Mouse (Mus musculus) lung, embryonic 16.5 days (tissue): ENCODE measurements around the gene 1600014C23Rik. TPM values are rescaled to one million over a fixed set of nuclear protein-coding genes. Genes with fewer than 3 reads are reported as not detected.

Experiments used
- ATAC-seq: fragments of 200-750 bp; cut with Nextera tagmentation; 2 replicates; pipeline ENCODE4 v1.8.0; 2017; ENCODE audit warnings: low read depth, mild to moderate bottlenecking, moderate library complexity
- H3K27ac ChIP-seq: fragments of 300-500 bp; sonication (generic); 2 replicates; pipeline ENCODE4 v1.5.1; 2014; ENCODE audit warnings: mild to moderate bottlenecking, control low read depth, low read length
- H3K27me3 ChIP-seq: fragments of 300-500 bp; sonication (generic); 2 replicates; pipeline ENCODE4 v1.6.1; 2014; ENCODE audit warnings: low read depth, low read length, mixed read lengths; ENCODE audit not compliant: control insufficient read depth, insufficient read depth
- H3K36me3 ChIP-seq: fragments of 300-500 bp; sonication (generic); 2 replicates; pipeline ENCODE4 v1.6.1; 2014; ENCODE audit warnings: low read length; ENCODE audit not compliant: control insufficient read depth, insufficient read depth
- H3K4me1 ChIP-seq: fragments of 300-500 bp; sonication (generic); replicated peaks from 2 replicates; pipeline ENCODE4 v1.6.1; 2014; ENCODE audit warnings: low read length, mixed read lengths; ENCODE audit not compliant: control insufficient read depth, insufficient read depth
- H3K4me2 ChIP-seq: fragments of 300-500 bp; sonication (generic); 2 replicates; pipeline ENCODE4 v1.6.1; 2014; ENCODE audit warnings: low read depth, low read length, control low read depth
- H3K4me3 ChIP-seq: fragments of 300-500 bp; sonication (generic); 2 replicates; pipeline ENCODE4 v1.5.1; 2014; ENCODE audit warnings: mild to moderate bottlenecking, low read length, control low read depth
- H3K9ac ChIP-seq: fragments of 300-500 bp; sonication (generic); 2 replicates; pipeline ENCODE4 v1.6.1; 2014; ENCODE audit warnings: low read length, control low read depth
- H3K9me3 ChIP-seq: fragments of 300-500 bp; sonication (generic); 2 replicates; pipeline ENCODE4 v1.6.1; 2016; ENCODE audit warnings: low read length; ENCODE audit not compliant: control insufficient read depth
- WGBS: fragments of 180-500 bp; shearing (Covaris S2); extraction: QIAGEN DNeasy Blood & Tissue Kit; methylation state at CpG from one replicate; pipeline ENCODE4 v1.1.7; 2014; 5-methylcytosine and 5-hydroxymethylcytosine counted together
- polyA plus RNA-seq: library from polyadenylated mRNA; unstranded; fragments of >200 nt; fragmentation: Nextera tagmentation; extraction: Ambion mirVana; gene quantifications from 2 replicates; pipeline ENCODE4 v1.2.1, GENCODE M21; 2015

1600014C23Rik gene
- polyA plus RNA-seq, 1 experiment from 2014 or later = not detected

DNA sequence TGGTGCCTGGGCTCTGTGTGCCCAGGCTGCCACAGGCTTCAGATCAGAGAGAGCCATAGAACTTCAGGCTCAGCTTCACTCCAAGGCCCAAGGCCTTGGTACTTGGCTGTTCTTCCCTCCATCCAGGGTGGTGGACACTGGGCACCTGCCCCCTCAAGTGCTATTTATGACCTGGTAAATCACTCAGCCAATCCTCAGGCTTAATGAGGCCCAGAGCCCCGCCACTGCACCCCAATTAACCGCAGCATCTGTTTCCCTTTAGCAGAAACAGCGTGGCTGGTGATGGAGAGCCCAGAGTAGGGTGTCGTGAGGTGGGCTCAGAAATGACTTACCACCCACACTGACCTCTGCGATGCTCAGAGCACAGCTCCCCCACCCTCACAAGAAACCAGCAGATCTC, 23.2 kb upstream of the 1600014C23Rik start:
- Histone ChIP-seq H3K4me3 (no peak overlapping the region), H3K27me3 (no peaks in the 10 kb centered on the region), H3K36me3 (no peaks in the 10 kb centered on the region), H3K4me2 (no peak overlapping the region), H3K9ac (no peak overlapping the region), H3K27ac (no peak overlapping the region), H3K4me1 (peaks cover 19% of the 10 kb centered on the region), H3K9me3 (no peaks in the 10 kb centered on the region)
- WGBS = 77% methylated on average over 5 of the region's 5 CpGs
- no peak for ATAC-seq

DNA sequence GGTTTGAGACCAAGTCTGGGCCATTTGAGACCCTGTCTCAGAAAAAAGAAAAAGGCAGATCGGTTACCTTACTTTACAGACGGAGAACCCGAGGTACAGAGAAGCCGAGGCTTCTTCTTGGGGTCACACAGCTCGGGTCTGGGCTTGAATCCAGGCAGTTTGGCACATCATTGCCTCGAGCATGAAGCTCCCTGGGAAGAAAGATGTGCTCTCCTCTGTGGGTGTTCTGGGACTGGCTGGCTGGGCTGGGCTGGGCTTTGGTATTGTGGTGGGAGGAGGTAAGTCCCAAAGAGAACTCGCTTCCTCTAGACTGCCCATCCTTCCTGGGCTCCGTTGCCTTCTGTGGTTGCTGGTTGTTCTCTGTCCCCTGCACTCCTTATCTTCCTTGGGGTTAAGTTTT, 22.7 kb upstream of the 1600014C23Rik start:
- Histone ChIP-seq H3K27me3 (no peaks in the 10 kb centered on the region), H3K36me3 (no peaks in the 10 kb centered on the region), H3K4me2 (no peak overlapping the region), H3K4me1 (peaks cover 14% of the 10 kb centered on the region), H3K9me3 (no peaks in the 10 kb centered on the region), H3K9ac (no peak overlapping the region), H3K4me3 (no peak overlapping the region), H3K27ac (no peak overlapping the region)
- ATAC-seq = no peak
- 46% methylated on average over 8 of the region's 8 CpGs for whole genome bisulfite sequencing

DNA sequence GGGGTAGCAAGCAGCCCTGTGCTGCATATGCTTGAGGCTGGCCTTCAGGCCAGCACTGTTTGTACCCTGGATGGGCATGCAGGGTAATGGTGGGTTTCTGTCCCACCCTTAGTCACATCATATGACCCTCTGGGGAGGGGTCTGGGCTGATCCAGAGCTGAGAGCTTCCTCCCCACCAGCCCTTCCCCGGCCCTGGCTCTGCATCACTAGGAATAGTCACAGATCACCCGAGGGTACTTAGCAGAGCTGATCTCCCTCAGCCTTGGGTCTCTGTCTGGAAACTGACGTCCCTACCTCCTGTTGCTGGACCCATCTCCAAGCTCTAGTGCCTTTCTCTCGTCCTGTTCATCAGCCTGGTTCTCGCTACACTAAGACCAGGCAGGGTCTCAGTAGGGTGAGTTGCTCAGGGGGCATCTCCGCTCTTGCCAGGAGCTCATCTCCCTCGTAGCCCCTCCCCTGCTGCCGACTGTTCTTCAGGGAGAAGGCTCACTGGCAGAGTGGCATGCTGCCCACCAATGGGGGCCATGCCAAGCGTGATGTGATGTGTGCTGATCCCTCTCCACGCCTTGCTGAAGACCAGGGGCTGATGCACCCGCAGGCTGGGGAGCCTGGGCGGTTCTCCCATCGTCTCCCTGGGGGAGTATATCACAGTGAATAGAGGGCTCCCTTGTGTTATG, 20.7 kb upstream of the 1600014C23Rik start:
- ATAC-seq = no peak
- Histone ChIP-seq H3K4me3 (no peak overlapping the region), H3K9ac (no peak overlapping the region)

DNA sequence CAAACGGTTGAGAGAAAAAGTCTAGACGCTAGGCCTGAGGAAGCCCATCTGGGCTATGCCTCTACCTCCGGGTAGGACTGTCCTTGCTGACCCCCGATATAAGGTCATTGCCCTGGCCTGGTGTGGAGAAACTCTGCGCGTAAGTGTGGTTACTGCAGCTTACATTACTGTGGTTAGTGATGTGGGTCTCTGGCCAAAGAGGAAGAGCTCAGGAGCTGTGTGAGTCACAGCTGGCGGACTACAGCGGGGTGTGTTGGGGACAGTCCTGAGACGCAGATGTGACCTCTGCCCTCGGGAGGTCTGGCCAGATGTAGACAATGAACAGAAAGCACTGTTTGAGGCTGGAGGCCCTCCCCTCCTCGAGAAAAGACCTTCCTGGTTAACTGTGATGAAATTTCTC, 19.0 kb upstream of the 1600014C23Rik start:
- H3K27me3 ChIP-seq = no peaks in the 10 kb centered on the region
- no peak overlapping the region for H3K9ac ChIP-seq
- peaks cover 8% of the 10 kb centered on the region; the same call in 1 of the 2 replicates for H3K4me1 ChIP-seq
- no peak overlapping the region for H3K4me2 ChIP-seq
- H3K36me3 ChIP-seq = no peaks in the 10 kb centered on the region
- 0 out of 2 replicates have a peak, but pooled peaks have one; percentile 27 for ATAC-seq
- no peaks in the 10 kb centered on the region for H3K9me3 ChIP-seq
- no peak overlapping the region for H3K4me3 ChIP-seq
- no peak overlapping the region for H3K27ac ChIP-seq
- WGBS = 46% methylated on average over 11 of the region's 11 CpGs

More for the DNA sequence above, 20.7 kb upstream of the 1600014C23Rik start:
- Histone ChIP-seq H3K36me3 (no peaks in the 10 kb centered on the region), H3K27ac (no peak overlapping the region), H3K27me3 (no peaks in the 10 kb centered on the region), H3K9me3 (no peaks in the 10 kb centered on the region), H3K4me2 (no peak overlapping the region), H3K4me1 (peaks cover 12% of the 10 kb centered on the region; the same call in 1 of the 2 replicates)
- 75% methylated on average over 13 of the region's 13 CpGs for WGBS

DNA sequence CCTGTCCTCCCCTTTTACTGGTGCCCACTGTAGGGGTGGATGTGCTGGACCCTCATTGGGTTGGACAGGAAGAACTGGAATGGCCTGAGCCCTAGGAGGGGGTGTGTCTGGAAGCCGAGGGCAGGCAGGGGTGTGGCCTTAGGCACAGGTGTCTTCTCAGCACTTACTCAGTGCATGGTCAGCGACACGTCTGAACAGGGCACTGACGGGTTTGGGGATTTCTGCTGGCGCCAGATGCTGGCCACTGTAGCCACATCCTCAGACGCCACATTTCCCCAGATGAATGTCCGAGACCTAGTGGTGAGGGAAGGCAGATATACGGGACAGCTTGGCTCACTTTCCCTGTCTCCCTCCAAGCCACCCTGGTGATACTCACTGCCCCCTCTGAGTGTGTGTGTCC, 18.4 kb upstream of the 1600014C23Rik start:
- Histone ChIP-seq H3K4me1 (peaks cover 8% of the 10 kb centered on the region; the same call in 1 of the 2 replicates), H3K36me3 (no peaks in the 10 kb centered on the region), H3K27ac (no peak overlapping the region), H3K4me3 (no peak overlapping the region), H3K9ac (no peak overlapping the region), H3K9me3 (no peaks in the 10 kb centered on the region), H3K4me2 (no peak overlapping the region), H3K27me3 (no peaks in the 10 kb centered on the region)
- 64% methylated on average over 8 of the region's 8 CpGs for WGBS
- peak; percentile 8; the same call in 1 of the 2 replicates for ATAC-seq

DNA sequence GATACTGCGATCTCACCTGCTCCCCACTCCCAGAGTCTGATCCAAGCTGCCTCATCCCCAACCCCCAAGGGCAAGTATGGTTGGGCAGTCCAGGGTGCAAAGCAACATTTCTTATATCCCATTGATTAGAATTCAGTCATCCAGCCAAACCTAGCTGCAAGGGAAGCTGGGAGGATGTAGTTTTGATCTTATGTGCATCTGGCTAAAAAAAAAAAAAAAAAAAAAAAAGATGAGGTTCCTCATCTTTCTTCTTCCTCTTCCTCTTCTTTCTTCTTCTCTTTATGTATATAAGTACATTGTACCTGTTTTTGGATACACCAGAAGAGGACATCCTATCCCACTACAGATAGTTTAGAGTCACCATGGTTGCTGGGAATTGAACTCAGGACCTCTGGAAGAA, 17.7 kb upstream of the 1600014C23Rik start:
- Histone ChIP-seq H3K4me1 (peaks cover 4% of the 10 kb centered on the region; the same call in 1 of the 2 replicates), H3K27me3 (no peaks in the 10 kb centered on the region), H3K27ac (no peak overlapping the region), H3K4me2 (no peak overlapping the region), H3K36me3 (no peaks in the 10 kb centered on the region), H3K9me3 (no peaks in the 10 kb centered on the region), H3K4me3 (no peak overlapping the region), H3K9ac (no peak overlapping the region)
- WGBS = 100% methylated on average over 1 of the region's 1 CpGs
- no peak for ATAC-seq

DNA sequence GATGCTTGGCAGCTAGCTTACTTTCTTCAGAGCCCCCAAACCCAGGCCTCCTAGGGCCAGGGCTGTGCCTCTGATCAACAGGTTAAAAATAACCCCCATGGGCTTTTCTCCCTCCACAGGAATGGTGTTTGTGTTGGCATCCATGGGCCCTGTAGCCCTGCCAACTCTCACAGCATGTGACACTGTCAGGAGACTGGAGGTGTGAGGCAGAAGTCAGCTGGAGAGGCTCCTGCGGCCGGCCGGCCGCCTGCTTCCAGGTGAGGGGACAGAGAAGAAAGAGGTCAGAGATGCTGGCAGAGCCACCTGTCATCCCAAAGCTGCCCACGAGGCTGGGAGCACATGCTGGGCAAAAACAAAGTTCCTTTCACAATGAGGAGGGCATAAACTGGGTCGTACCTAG, 15.5 kb upstream of the 1600014C23Rik start:
- WGBS = 57% methylated on average over 6 of the region's 6 CpGs
- ATAC-seq = no peak

DNA sequence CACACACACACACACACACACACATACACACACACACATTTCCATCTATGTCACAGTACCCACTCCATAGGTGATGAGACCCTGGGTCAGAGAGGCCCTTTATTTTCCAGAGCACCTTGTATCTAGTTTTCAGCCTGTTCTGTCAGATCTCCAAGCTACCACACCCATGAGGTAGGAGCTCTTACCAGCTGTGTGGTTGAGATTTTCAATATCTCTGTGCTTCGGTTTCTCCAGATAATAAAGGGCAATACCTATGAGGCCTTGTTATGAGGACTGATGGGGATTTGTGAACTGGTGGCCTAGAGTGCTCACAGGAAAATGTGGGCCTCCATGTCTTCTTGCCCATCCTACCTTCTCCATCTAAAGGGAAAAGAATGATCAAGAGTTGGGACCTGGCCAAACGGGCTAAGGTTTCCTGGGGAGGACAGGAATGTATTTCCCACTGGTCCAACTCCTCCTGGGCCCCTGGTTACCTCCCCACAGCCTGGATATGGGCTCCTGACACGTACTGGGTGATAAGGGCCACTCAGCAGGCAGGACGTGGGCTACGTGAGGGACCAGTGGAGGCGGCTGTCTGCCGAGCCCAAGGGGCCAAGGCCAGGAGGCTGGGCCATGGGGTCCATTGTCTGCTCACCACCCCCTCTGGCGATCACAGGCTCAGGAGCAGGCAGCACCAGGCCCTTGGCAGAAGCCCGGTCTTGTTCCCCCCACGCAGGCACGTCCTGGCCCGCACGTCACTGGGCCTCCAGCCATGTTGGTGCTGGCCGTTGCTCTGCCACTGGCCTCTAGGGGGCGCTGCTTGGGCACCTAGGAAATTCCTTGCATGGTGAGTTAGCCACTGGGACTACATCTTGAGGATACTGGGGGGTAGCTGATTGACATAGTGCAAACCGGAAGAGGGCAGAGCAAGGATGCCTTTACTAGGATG, 14.5 kb upstream of the 1600014C23Rik start:
- H3K4me3 ChIP-seq = no peak overlapping the region
- no peaks in the 10 kb centered on the region for H3K36me3 ChIP-seq
- WGBS = 63% methylated on average over 16 of the region's 16 CpGs
- no peaks in the 10 kb centered on the region for H3K9me3 ChIP-seq
- no peak for ATAC-seq
- H3K27me3 ChIP-seq = no peaks in the 10 kb centered on the region
- H3K4me1 ChIP-seq = peaks cover 4% of the 10 kb centered on the region; the same call in 1 of the 2 replicates
- H3K9ac ChIP-seq = no peak overlapping the region
- no peak overlapping the region for H3K27ac ChIP-seq
- no peak overlapping the region for H3K4me2 ChIP-seq

More for the DNA sequence above, 15.5 kb upstream of the 1600014C23Rik start:
- Histone ChIP-seq H3K27me3 (no peaks in the 10 kb centered on the region), H3K4me3 (no peak overlapping the region), H3K36me3 (no peaks in the 10 kb centered on the region), H3K9me3 (no peaks in the 10 kb centered on the region), H3K4me2 (no peak overlapping the region), H3K4me1 (peaks cover 4% of the 10 kb centered on the region; the same call in 1 of the 2 replicates), H3K27ac (no peak overlapping the region), H3K9ac (no peak overlapping the region)

DNA sequence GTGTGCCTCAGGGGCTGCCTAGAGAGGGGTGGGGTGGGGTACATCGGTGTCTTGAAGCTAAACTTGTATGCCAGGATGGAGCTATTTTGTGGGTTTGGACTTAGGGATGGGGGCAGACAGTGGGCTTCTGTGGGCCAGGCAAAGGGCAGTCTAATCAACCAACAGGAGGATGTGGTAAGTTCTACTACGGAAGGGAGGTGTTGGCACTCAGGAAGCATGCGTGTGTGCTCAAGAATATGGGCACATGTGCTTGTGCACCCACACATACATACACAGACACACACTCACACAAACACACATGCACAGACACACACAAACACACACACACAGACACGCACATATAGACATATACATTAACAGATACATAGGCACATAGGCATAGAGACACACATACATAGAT, 13.6 kb upstream of the 1600014C23Rik start:
- 91% methylated on average over 4 of the region's 4 CpGs for WGBS
- peaks cover 7% of the 10 kb centered on the region; the same call in 1 of the 2 replicates for H3K4me1 ChIP-seq
- H3K27ac ChIP-seq = no peak overlapping the region
- no peak overlapping the region for H3K9ac ChIP-seq
- no peaks in the 10 kb centered on the region for H3K36me3 ChIP-seq
- H3K27me3 ChIP-seq = no peaks in the 10 kb centered on the region
- no peak for ATAC-seq
- no peaks in the 10 kb centered on the region for H3K9me3 ChIP-seq
- no peak overlapping the region for H3K4me3 ChIP-seq
- H3K4me2 ChIP-seq = no peak overlapping the region
